ENCODE assay signal across 8 mouse cellular contexts in the genomic region with DNA sequence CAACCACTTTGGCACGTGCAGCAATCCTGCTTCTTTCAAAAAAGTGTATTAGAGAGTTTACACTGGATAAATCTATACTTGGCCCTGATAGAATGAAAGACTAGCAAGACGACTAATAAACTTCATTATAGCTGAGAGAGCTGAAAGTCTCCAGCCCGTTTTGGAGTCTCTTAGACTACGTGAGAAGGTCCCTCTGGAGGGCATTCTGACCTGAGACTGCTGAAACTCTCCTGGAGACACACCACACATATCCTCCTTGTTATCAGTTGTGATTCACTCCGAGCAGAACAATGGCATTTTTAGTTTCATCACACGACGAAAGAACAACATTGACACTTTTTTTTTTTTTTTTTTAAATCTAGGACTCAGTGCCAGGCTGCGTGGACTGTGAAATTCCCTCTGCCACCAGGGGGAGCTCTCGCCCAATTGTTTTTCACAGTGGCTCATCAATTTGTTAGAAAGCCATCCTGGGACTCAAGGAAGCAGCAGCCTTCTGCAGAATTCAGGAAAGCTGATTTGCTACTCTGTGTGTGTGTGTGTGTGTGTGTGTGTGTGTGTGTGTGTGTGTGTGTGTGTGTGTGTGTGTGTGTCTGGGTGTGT.
DNase-seq lines count a peak whose midpoint lies in the region; ATAC-seq and TF ChIP-seq lines count a peak whose summit lies in the region.

No protein-coding gene starts in this region.

- no peak overlapping the region for H3K9ac ChIP-seq in kidney, embryonic 16.5 days (replicated peaks; ENCODE audit: low read length)
- no peak overlapping the region for H3K9ac ChIP-seq in liver, adult 2 months (ENCODE audit: low read depth, low read length)

- H3K36me3 ChIP-seq in kidney, embryonic 16.5 days (ENCODE audit: insufficient read depth, low read length), result no peaks in the 10 kb centered on the region
- no peaks in the 10 kb centered on the region for H3K36me3 ChIP-seq in liver, adult 2 months (ENCODE audit: control insufficient read depth, insufficient read depth, low read length)

- no peaks in the 10 kb centered on the region for H3K79me2 ChIP-seq in liver, adult 2 months (ENCODE audit: control insufficient read depth, insufficient read depth, low read length)

- peak; percentile 42 for DNase-seq in 416B (ENCODE audit: low read depth)
- peak; percentile 69 for DNase-seq in adrenal gland, adult 2 months
- peak; percentile 65 for DNase-seq in embryo, embryonic 11.5 days (ENCODE audit: low read depth, low spot score)
- peak; percentile 59 for DNase-seq in heart, adult 8-10 months (ENCODE audit: low spot score)
- DNase-seq in liver, adult 2 months (ENCODE audit: extremely low read depth, low read depth, low spot score), result peak; percentile 26
- peak; percentile 92 for DNase-seq in testis, postnatal 10 days (ENCODE audit: low spot score)

- H3K4me2 ChIP-seq in kidney, embryonic 16.5 days (replicated peaks; ENCODE audit: low read depth, low read length), result peak overlapping the region; percentile 38; the same call in 1 of the 2 replicates

- H3K27ac ChIP-seq in kidney, embryonic 16.5 days (ENCODE audit: low read length), result no peak overlapping the region
- H3K27ac ChIP-seq in liver, adult 2 months (replicated peaks; ENCODE audit: insufficient read depth, low read depth, low read length), result no peak overlapping the region
- no peak overlapping the region for H3K27ac ChIP-seq in olfactory bulb, adult 2 months (ENCODE audit: insufficient read depth, low read depth, low read length)

- no peak for TF ChIP-seq POLR2A in liver, adult 2 months (IDR thresholded peaks at IDR 0.05; ENCODE audit: extremely low read depth, insufficient read depth, low read length)
- TF ChIP-seq POLR2A in olfactory bulb, adult 2 months (IDR thresholded peaks at IDR 0.05; ENCODE audit: insufficient read depth, low read depth, low read length), result no peak

- peak; percentile 46; the same call in 1 of the 2 replicates for ATAC-seq in kidney, embryonic 16.5 days (ENCODE audit: low FRiP score, low TSS enrichment)

- WGBS in kidney, embryonic 16.5 days, result 29% methylated on average over 9 of the region's 9 CpGs
- WGBS in liver, adult 2 months, result 25% methylated on average over 9 of the region's 9 CpGs
- 21% methylated on average over 9 of the region's 9 CpGs for WGBS in olfactory bulb, adult 2 months

- H3K4me1 ChIP-seq in kidney, embryonic 16.5 days (ENCODE audit: insufficient read depth, low read length), result no peaks in the 10 kb centered on the region
- H3K4me1 ChIP-seq in liver, adult 2 months (ENCODE audit: control insufficient read depth, insufficient read depth, low read length), result no peaks in the 10 kb centered on the region
- H3K4me1 ChIP-seq in olfactory bulb, adult 2 months (ENCODE audit: control insufficient read depth, insufficient read depth, low read length), result no peaks in the 10 kb centered on the region

- peak; percentile 80 for TF ChIP-seq CTCF in liver, adult 2 months (IDR thresholded peaks at IDR 0.05; ENCODE audit: low read depth, low read length)
- peak; percentile 39; the same call in 1 of the 2 replicates for TF ChIP-seq CTCF in olfactory bulb, adult 2 months (IDR thresholded peaks at IDR 0.05; ENCODE audit: insufficient read depth, low read depth, low read length)

- H3K27me3 ChIP-seq in kidney, embryonic 16.5 days (ENCODE audit: insufficient read depth, low read length), result no peaks in the 10 kb centered on the region
- no peaks in the 10 kb centered on the region for H3K27me3 ChIP-seq in liver, adult 2 months (ENCODE audit: control insufficient read depth, insufficient read depth, low read length)

- H3K9me3 ChIP-seq in kidney, embryonic 16.5 days (ENCODE audit: low read length), result no peaks in the 10 kb centered on the region

- no peak overlapping the region for H3K4me3 ChIP-seq in kidney, embryonic 16.5 days (ENCODE audit: low read length)
- H3K4me3 ChIP-seq in liver, adult 2 months (ENCODE audit: insufficient read depth, low read depth, low read length), result no peak overlapping the region
- no peak overlapping the region for H3K4me3 ChIP-seq in olfactory bulb, adult 2 months (ENCODE audit: insufficient read depth, low read depth, low read length)

Comparison
In these comparisons a context has a peak if more than half of its experiments do, and no peak if none do; other contexts are left out.
1. DNase-seq: peak in every context shown above with its lines; median percentile 92 in testis, postnatal 10 days; 69 in adrenal gland, adult 2 months; 65 in embryo, embryonic 11.5 days; 59 in heart, adult 8-10 months; 42 in 416B; 26 in liver, adult 2 months.